Mouse (Mus musculus) liver, adult 2 months (tissue): ENCODE measurements around the gene She.

Experiments
- CTCF ChIP-seq: fragments of 200-500 bp; IDR thresholded peaks from 2 replicates; pipeline ENCODE4 v1.5.1; 2011; ENCODE audit warnings: low read depth, low read length, control low read depth
- POLR2A ChIP-seq: fragments of 200-500 bp; IDR thresholded peaks from 2 replicates; pipeline ENCODE4 v1.6.1; 2011; ENCODE audit warnings: low read length, control low read depth; ENCODE audit not compliant: insufficient read depth; ENCODE audit errors: extremely low read depth

DNA sequence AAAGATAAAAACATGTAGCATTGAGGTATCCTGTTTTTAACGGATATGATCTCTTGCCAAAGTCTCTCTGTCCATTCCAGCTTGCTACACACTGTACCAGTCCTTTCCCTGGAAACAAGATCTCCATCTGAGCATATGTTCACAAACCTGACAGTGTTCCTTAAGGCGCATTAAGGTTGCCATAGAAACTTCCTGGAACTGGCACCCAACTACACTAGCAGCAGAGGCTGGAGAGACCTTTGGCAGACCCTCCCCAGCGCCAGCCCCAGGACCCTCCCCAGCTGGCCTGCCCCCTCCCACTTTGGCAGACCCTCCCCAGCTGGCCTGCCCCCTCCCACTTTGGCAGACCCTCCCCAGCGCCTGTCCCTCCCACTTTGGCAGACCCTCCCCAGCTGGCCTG is 36.5 kb downstream of the She start:
- TF ChIP-seq CTCF (no peak), POLR2A (no peak)
